Mouse (Mus musculus): ENCODE data around the gene 2210016L21Rik. TPM values are rescaled to one million over a fixed set of nuclear protein-coding genes. Genes with fewer than 3 reads are reported as not detected.
"Not testable (repeated sequence)": the region's sequence is repeated elsewhere in the genome, so short reads cannot be mapped to it uniquely, and the experiment has no call there.

Gene 2210016L21Rik
- polyA plus RNA-seq, 1 experiment = 3.3 TPM

- H3K4me3 ChIP-seq (replicated peaks) = no peak overlapping the region
- TF ChIP-seq TAL1 (IDR thresholded peaks at IDR 0.05; ENCODE audit: low read length) = no peak
- TF ChIP-seq GATA1 (IDR thresholded peaks at IDR 0.05; ENCODE audit: low read length) = no peak
These were observed 26.1 kb upstream of the 2210016L21Rik start for GRCm38 (mm10) chr5:114915854-114916253.

GRCm38 (mm10) chr5:114916777-114917176, 25.2 kb upstream of the 2210016L21Rik start:
- no peak for TF ChIP-seq GATA1 (IDR thresholded peaks at IDR 0.05; ENCODE audit: low read length)
- TF ChIP-seq TAL1 (IDR thresholded peaks at IDR 0.05; ENCODE audit: low read length) = no peak
- Histone ChIP-seq H3K4me3 (replicated peaks) (no peak overlapping the region), H3K4me1 (ENCODE audit: control insufficient read depth) (peaks cover 4% of the 10 kb centered on the region), H3K9me3 (ENCODE audit: control insufficient read depth, low read length) (no peaks in the 10 kb centered on the region), H3K27me3 (ENCODE audit: control insufficient read depth) (no peaks in the 10 kb centered on the region), H3K36me3 (ENCODE audit: control insufficient read depth) (no peaks in the 10 kb centered on the region)

More at GRCm38 (mm10) chr5:114915854-114916253, 26.1 kb upstream of the 2210016L21Rik start:
- no peaks in the 10 kb centered on the region for H3K9me3 ChIP-seq (ENCODE audit: control insufficient read depth, low read length)
- H3K4me1 ChIP-seq (ENCODE audit: control insufficient read depth) = 0 out of 2 replicates have a peak, but pooled peaks cover 1% of the 10 kb centered on the region
- H3K27me3 ChIP-seq (ENCODE audit: control insufficient read depth) = no peaks in the 10 kb centered on the region
- H3K36me3 ChIP-seq (ENCODE audit: control insufficient read depth) = no peaks in the 10 kb centered on the region

- H3K4me3 ChIP-seq (replicated peaks); H3K4me1 ChIP-seq (ENCODE audit: control insufficient read depth); H3K27me3 ChIP-seq (ENCODE audit: control insufficient read depth); H3K36me3 ChIP-seq (ENCODE audit: control insufficient read depth); H3K9me3 ChIP-seq (ENCODE audit: control insufficient read depth, low read length): not testable (repeated sequence)
These were observed 24.6 kb upstream of the 2210016L21Rik start for GRCm38 (mm10) chr5:114917357-114917756.

GRCm38 (mm10) chr5:114921551-114922365, 20.2 kb upstream of the 2210016L21Rik start:
- TF ChIP-seq GATA1 (IDR thresholded peaks at IDR 0.05; ENCODE audit: low read length) (no peak), TAL1 (IDR thresholded peaks at IDR 0.05; ENCODE audit: low read length) (no peak)
- Histone ChIP-seq H3K4me1 (ENCODE audit: control insufficient read depth) (peaks cover 9% of the 10 kb centered on the region), H3K4me3 (replicated peaks) (no peak overlapping the region), H3K27me3 (ENCODE audit: control insufficient read depth) (no peaks in the 10 kb centered on the region), H3K36me3 (ENCODE audit: control insufficient read depth) (no peaks in the 10 kb centered on the region), H3K9me3 (ENCODE audit: control insufficient read depth, low read length) (peaks cover 2% of the 10 kb centered on the region; the same call in 1 of the 2 replicates)

GRCm38 (mm10) chr5:114922366-114922731, 19.6 kb upstream of the 2210016L21Rik start:
- Histone ChIP-seq H3K4me3 (replicated peaks) (no peak overlapping the region), H3K36me3 (ENCODE audit: control insufficient read depth) (no peaks in the 10 kb centered on the region), H3K4me1 (ENCODE audit: control insufficient read depth) (peaks cover 9% of the 10 kb centered on the region), H3K27me3 (ENCODE audit: control insufficient read depth) (no peaks in the 10 kb centered on the region), H3K9me3 (ENCODE audit: control insufficient read depth, low read length) (peaks cover 2% of the 10 kb centered on the region; the same call in 1 of the 2 replicates)
- TF ChIP-seq TAL1 (IDR thresholded peaks at IDR 0.05; ENCODE audit: low read length) (no peak), GATA1 (IDR thresholded peaks at IDR 0.05; ENCODE audit: low read length) (no peak)

- peaks cover 9% of the 10 kb centered on the region for H3K4me1 ChIP-seq (ENCODE audit: control insufficient read depth)
- no peaks in the 10 kb centered on the region for H3K27me3 ChIP-seq (ENCODE audit: control insufficient read depth)
- H3K36me3 ChIP-seq (ENCODE audit: control insufficient read depth) = no peaks in the 10 kb centered on the region
- TF ChIP-seq TAL1 (IDR thresholded peaks at IDR 0.05; ENCODE audit: low read length) (no peak), GATA1 (IDR thresholded peaks at IDR 0.05; ENCODE audit: low read length) (no peak)
- peak within 1 kb of the TSS; percentile 34 for H3K4me3 ChIP-seq (replicated peaks)
- peaks cover 2% of the 10 kb centered on the region; the same call in 1 of the 2 replicates for H3K9me3 ChIP-seq (ENCODE audit: control insufficient read depth, low read length)
These were observed 18.9 kb upstream of the 2210016L21Rik start, which contains the start of gene Oasl1 for GRCm38 (mm10) chr5:114922998-114923473. Gene Oasl1, plus strand, starts transcription at chr5:114923240.

GRCm38 (mm10) chr5:114926153-114926684, 15.7 kb upstream of the 2210016L21Rik start:
- H3K4me3 ChIP-seq (replicated peaks) = no peak overlapping the region
- H3K36me3 ChIP-seq (ENCODE audit: control insufficient read depth) = no peaks in the 10 kb centered on the region
- peaks cover 2% of the 10 kb centered on the region; the same call in 1 of the 2 replicates for H3K9me3 ChIP-seq (ENCODE audit: control insufficient read depth, low read length)
- H3K27me3 ChIP-seq (ENCODE audit: control insufficient read depth) = no peaks in the 10 kb centered on the region
- TF ChIP-seq GATA1 (IDR thresholded peaks at IDR 0.05; ENCODE audit: low read length) = no peak
- TF ChIP-seq TAL1 (IDR thresholded peaks at IDR 0.05; ENCODE audit: low read length) = no peak
- peaks cover 7% of the 10 kb centered on the region for H3K4me1 ChIP-seq (ENCODE audit: control insufficient read depth)

GRCm38 (mm10) chr5:114926753-114927152, 15.2 kb upstream of the 2210016L21Rik start:
- TF ChIP-seq TAL1 (IDR thresholded peaks at IDR 0.05; ENCODE audit: low read length) (no peak), GATA1 (IDR thresholded peaks at IDR 0.05; ENCODE audit: low read length) (no peak)
- Histone ChIP-seq H3K27me3 (ENCODE audit: control insufficient read depth) (no peaks in the 10 kb centered on the region), H3K9me3 (ENCODE audit: control insufficient read depth, low read length) (peaks cover 2% of the 10 kb centered on the region; the same call in 1 of the 2 replicates), H3K4me1 (ENCODE audit: control insufficient read depth) (peaks cover 5% of the 10 kb centered on the region), H3K36me3 (ENCODE audit: control insufficient read depth) (no peaks in the 10 kb centered on the region), H3K4me3 (replicated peaks) (no peak overlapping the region)

GRCm38 (mm10) chr5:114931626-114932025, 10.3 kb upstream of the 2210016L21Rik start:
- no peak for TF ChIP-seq GATA1 (IDR thresholded peaks at IDR 0.05; ENCODE audit: low read length)
- no peak for TF ChIP-seq TAL1 (IDR thresholded peaks at IDR 0.05; ENCODE audit: low read length)
- no peaks in the 10 kb centered on the region for H3K36me3 ChIP-seq (ENCODE audit: control insufficient read depth)
- H3K4me3 ChIP-seq (replicated peaks) = no peak overlapping the region
- no peaks in the 10 kb centered on the region for H3K4me1 ChIP-seq (ENCODE audit: control insufficient read depth)
- no peaks in the 10 kb centered on the region for H3K9me3 ChIP-seq (ENCODE audit: control insufficient read depth, low read length)
- 0 out of 2 replicates have a peak, but pooled peaks cover 2% of the 10 kb centered on the region for H3K27me3 ChIP-seq (ENCODE audit: control insufficient read depth)
